Mouse (Mus musculus) gastrocnemius, postnatal 36 days (tissue): ENCODE data around the gene Spats1. TPM values are rescaled to one million over a fixed set of nuclear protein-coding genes. Genes with fewer than 3 reads are reported as not detected.

ENCODE experiments used
- total RNA-seq, 2 experiments: library from RNA; stranded (reverse); gene quantifications; 2 replicates each; pipeline ENCODE4 v1.2.3; 2021

Gene Spats1
- total RNA-seq, 2 experiments from 2014 or later: not detected

Other genes starting within 250 kb of the Spats1 start
- 10 to 100 TPM; 31.4 to 35.0 TPM for gene Cdc5l, start 41.7 kb downstream of the Spats1 start, total RNA-seq
- 10 to 100 TPM; 13.7 to 14.9 TPM for gene Aars2, start 31.4 kb upstream of the Spats1 start, total RNA-seq
- gene Tcte1, start 48.0 kb upstream of the Spats1 start, total RNA-seq: not detected
- under 1 TPM in 1 of 2 experiments, not detected in 1; 0.13 TPM for gene Tmem151b, start 74.3 kb upstream of the Spats1 start, total RNA-seq
- gene Nfkbie, start 80.3 kb upstream of the Spats1 start, total RNA-seq: under 1 TPM; 0.64 to 0.79 TPM
- 10 to 100 TPM; 17.3 to 21.4 TPM for gene Slc35b2, start 88.5 kb upstream of the Spats1 start, total RNA-seq
- gene Hsp90ab1, start 97.9 kb upstream of the Spats1 start, total RNA-seq: 100 to 1,000 TPM; 866 to 924 TPM
- gene Slc29a1, start 124.2 kb upstream of the Spats1 start, total RNA-seq: 10 to 100 TPM; 30.3 to 35.8 TPM
- 1 to 10 TPM in 1 of 2 experiments, under 1 TPM in 1; 0.33 to 1.2 TPM for gene Mymx, start 126.7 kb upstream of the Spats1 start, total RNA-seq
- gene Capn11, start 183.9 kb upstream of the Spats1 start, total RNA-seq: under 1 TPM; 0.10 to 0.27 TPM
- gene Mrpl14, start 210.9 kb upstream of the Spats1 start, total RNA-seq: 100 to 1,000 TPM; 103 to 107 TPM
- gene Tmem63b, start 211.5 kb upstream of the Spats1 start, total RNA-seq: 10 to 100 TPM; 67.8 to 70.0 TPM